Mouse (Mus musculus) heart, adult 2 months (tissue): ENCODE measurements around the gene Tmem251.

Source experiments
- CTCF ChIP-seq: fragments of 200-600 bp; IDR thresholded peaks from 2 replicates; pipeline ENCODE4 v1.8.1; 2022; ENCODE audit warnings: antibody characterized with exemption, mild to moderate bottlenecking, moderate library complexity
- EP300 ChIP-seq: fragments of 200-500 bp; IDR thresholded peaks from 2 replicates; pipeline ENCODE4 v1.6.1; 2011; ENCODE audit warnings: low read depth, low read length, control low read depth; ENCODE audit not compliant: insufficient read depth
- POLR2A ChIP-seq: fragments of 200-500 bp; IDR thresholded peaks from 2 replicates; pipeline ENCODE4 v1.6.1; 2011; ENCODE audit warnings: mild to moderate bottlenecking, low read depth, low read length, control low read depth; ENCODE audit not compliant: insufficient read depth

GRCm38 (mm10) chr12:102729855-102730797 is 13.4 kb upstream of the Tmem251 start:
- TF ChIP-seq POLR2A (no peak), EP300 (no peak), CTCF (no peak)
